Mouse (Mus musculus) bone marrow macrophage, adult 2 months (primary cell): ENCODE measurements around the gene Vti1a. TPM values are rescaled to one million over a fixed set of nuclear protein-coding genes. Genes with fewer than 3 reads are reported as not detected.

Source experiments
- H3K27ac ChIP-seq: 2 replicates; pipeline ENCODE4 v1.5.1; 2012; ENCODE audit warnings: low read depth, low read length; ENCODE audit not compliant: insufficient read depth
- H3K4me1 ChIP-seq: 2 replicates; pipeline ENCODE4 v1.6.1; 2012; ENCODE audit warnings: low read length; ENCODE audit not compliant: control insufficient read depth, insufficient read depth
- H3K4me3 ChIP-seq: 2 replicates; pipeline ENCODE4 v1.5.1; 2012; ENCODE audit warnings: mild to moderate bottlenecking, low read length, moderate library complexity; ENCODE audit not compliant: insufficient read depth
- CTCF ChIP-seq: IDR thresholded peaks from 2 replicates; pipeline ENCODE4 v1.5.1; 2012; ENCODE audit warnings: low read depth, mild to moderate bottlenecking, low read length, moderate library complexity
- POLR2A ChIP-seq: IDR thresholded peaks from 2 replicates; pipeline ENCODE4 v1.6.1; 2012; ENCODE audit warnings: mild to moderate bottlenecking, low read depth, low read length, borderline replicate concordance
- polyA plus RNA-seq: library from polyadenylated mRNA; stranded (reverse); fragments of >200 nt; gene quantifications from 2 replicates; pipeline ENCODE4 v1.2.4, GENCODE M21; 2012; ENCODE audit not compliant: missing spikeins, insufficient read depth, insufficient read length

Vti1a gene
- polyA plus RNA-seq, 1 experiment = 31.7 TPM

GRCm38 (mm10) chr19:55401638-55402037 lies 85.5 kb downstream of the Vti1a start:
- Histone ChIP-seq H3K4me3 (no peak overlapping the region), H3K27ac (no peak overlapping the region), H3K4me1 (no peaks in the 10 kb centered on the region)
- TF ChIP-seq POLR2A (no peak), CTCF (no peak)

GRCm38 (mm10) chr19:55408486-55408885 lies 92.4 kb downstream of the Vti1a start:
- Histone ChIP-seq H3K4me1 (no peaks in the 10 kb centered on the region), H3K27ac (no peak overlapping the region), H3K4me3 (no peak overlapping the region)
- TF ChIP-seq CTCF (no peak), POLR2A (no peak)

GRCm38 (mm10) chr19:55411415-55411814 lies 95.3 kb downstream of the Vti1a start:
- no peaks in the 10 kb centered on the region for H3K4me1 ChIP-seq
- H3K27ac ChIP-seq = no peak overlapping the region
- TF ChIP-seq POLR2A = no peak
- TF ChIP-seq CTCF = no peak
- H3K4me3 ChIP-seq = no peak overlapping the region

DNA sequence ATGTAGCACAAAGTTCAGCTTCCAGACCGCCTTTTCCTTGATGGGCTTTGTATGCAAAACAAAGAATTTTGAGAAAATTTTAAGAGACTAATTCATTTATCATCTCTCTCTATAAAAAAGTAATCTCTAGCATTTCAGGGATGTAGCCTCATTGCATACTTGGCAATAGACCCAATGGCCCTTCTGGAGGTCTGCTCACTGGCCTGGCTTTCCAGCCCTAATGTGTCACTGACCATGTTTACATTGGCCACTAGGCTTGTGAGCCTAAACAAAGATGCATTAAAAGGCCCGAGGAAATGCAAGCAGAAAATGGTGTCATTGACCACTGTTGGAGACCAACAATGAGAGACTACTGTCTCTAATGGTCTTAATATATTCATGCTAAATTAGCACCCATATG lies 95.8 kb downstream of the Vti1a start:
- no peak overlapping the region for H3K4me3 ChIP-seq
- H3K4me1 ChIP-seq = no peaks in the 10 kb centered on the region
- no peak overlapping the region for H3K27ac ChIP-seq
- no peak for TF ChIP-seq POLR2A
- no peak for TF ChIP-seq CTCF

GRCm38 (mm10) chr19:55414050-55414449 lies 98.0 kb downstream of the Vti1a start:
- TF ChIP-seq POLR2A = no peak
- TF ChIP-seq CTCF = peak; percentile 57
- H3K4me1 ChIP-seq = no peaks in the 10 kb centered on the region
- H3K27ac ChIP-seq = no peak overlapping the region
- no peak overlapping the region for H3K4me3 ChIP-seq

DNA sequence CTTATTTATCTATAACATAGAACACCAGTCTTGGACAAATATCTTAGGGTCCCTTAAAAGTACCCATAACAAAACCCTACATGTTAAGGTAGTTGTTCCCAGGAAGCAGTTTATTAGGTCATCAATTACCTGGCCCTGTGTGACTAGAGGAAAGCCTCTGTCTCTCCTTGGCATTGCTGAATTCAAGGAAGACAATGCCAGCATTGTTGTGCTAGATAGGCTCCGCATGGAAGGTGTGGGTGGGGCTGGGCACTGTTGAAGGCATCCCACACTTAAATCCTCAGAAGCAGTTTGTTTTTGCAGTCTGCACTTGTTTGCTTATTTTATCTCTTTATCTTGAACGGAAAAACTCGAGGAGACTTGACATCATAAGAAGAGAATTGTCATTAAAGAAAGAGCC lies 102.7 kb downstream of the Vti1a start:
- Histone ChIP-seq H3K4me3 (no peak overlapping the region), H3K27ac (no peak overlapping the region), H3K4me1 (peaks cover 3% of the 10 kb centered on the region)
- TF ChIP-seq POLR2A (no peak), CTCF (no peak)

GRCm38 (mm10) chr19:55419961-55420360 lies 103.9 kb downstream of the Vti1a start:
- no peak for TF ChIP-seq CTCF
- TF ChIP-seq POLR2A = no peak
- H3K4me1 ChIP-seq = peaks cover 8% of the 10 kb centered on the region
- H3K27ac ChIP-seq = no peak overlapping the region
- no peak overlapping the region for H3K4me3 ChIP-seq

GRCm38 (mm10) chr19:55421816-55422215 lies 105.7 kb downstream of the Vti1a start:
- Histone ChIP-seq H3K27ac (no peak overlapping the region), H3K4me1 (peaks cover 8% of the 10 kb centered on the region), H3K4me3 (no peak overlapping the region)
- TF ChIP-seq POLR2A (no peak), CTCF (no peak)

DNA sequence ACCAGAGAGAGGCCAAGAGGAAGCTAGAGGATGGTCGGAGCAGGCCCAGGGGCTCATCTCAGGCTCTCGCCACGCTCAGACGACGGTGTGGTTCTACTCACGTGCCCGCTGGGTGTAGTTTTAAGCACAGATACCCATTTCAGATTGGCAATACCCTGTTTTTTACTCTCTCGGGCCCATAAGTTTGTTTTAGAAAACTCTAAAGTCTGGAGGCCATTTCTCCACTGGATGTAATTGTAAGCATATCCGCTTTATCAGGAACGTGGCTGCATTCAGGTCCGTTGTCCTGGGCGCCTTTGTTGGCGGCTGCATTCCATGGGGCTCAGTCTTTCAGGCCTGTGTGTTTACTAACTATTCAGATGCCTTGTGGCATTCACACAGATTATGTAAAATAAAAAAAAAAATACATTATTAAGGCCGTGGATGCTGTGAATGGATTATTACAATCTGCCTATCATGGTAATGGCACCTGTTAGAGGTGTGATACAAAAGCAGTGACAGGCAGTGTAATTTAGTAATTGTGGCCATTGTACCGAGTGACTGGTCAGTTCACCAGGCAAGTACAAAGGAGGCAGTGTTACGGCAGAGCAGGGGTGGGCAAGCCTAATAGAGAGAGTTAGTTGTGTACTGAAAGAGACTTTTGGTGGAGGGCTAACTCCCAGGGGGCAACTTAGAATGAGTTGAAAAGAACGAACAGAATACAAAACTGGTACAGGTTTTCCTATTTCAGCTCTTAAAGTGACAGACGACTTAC lies 106.4 kb downstream of the Vti1a start:
- Histone ChIP-seq H3K27ac (no peak overlapping the region), H3K4me1 (peaks cover 8% of the 10 kb centered on the region), H3K4me3 (no peak overlapping the region)
- no peak for TF ChIP-seq CTCF
- TF ChIP-seq POLR2A = no peak

DNA sequence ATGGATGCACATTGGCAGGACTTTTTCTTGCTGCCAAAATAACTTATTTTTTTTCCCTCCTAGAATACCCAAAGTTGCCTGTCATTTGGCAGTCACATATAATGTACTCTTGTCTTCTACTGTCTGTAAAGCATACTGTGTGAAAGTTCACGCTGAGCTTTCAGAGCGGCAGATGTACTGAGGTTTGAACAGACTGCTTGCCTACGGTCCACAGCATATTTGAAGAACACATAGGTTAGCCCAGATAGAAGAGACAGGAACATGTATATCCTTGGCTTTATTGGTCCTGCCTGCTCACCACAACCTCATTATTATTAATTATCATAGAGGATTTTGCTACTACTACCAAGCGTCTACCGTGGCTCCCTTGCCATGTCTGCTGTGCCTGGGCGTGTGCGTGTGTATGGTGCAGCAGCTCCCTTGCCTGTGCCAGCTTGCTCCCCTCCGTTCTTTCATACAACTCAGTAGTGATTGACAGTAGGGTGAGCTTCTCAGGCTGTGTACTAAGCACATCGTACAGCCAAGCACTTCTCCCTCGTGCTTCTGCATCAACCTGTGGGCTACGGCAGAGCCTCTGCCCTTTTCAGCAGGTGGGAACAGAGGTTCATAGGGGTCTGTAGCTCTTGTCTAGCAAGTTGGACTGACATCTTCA lies 107.1 kb downstream of the Vti1a start:
- TF ChIP-seq CTCF (no peak), POLR2A (no peak)
- Histone ChIP-seq H3K4me3 (no peak overlapping the region), H3K4me1 (peaks cover 8% of the 10 kb centered on the region), H3K27ac (no peak overlapping the region)
